Mouse (Mus musculus): ENCODE results near the gene Endou.
A peak's percentile ranks its signal among the peaks of the same experiment; 100 is the strongest.
"Not testable (repeated sequence)": the region's sequence is repeated elsewhere in the genome, so short reads cannot be mapped to it uniquely, and the experiment has no call there.

The Endou gene

DNA sequence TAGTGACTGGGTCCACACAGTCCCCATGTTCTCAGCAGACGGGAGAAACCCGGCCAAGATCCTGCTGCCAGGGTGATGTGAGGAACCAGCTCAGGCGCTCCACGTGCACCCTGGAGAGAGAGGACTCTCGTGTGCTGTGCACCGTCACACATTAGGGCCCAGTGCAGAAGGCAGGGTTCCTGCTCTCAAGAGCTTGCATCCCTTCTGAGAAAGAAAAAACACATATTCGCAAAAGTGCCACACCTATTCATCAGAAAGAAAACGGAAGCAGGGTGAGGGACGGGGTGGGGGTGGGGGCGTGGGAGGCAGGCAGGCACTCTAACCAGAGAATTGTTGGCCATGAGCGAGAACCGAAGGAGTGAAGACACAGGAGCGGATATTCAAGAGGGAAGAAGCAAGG is 55.2 kb downstream of the Endou start:
- DNase-seq, result no peak

DNA sequence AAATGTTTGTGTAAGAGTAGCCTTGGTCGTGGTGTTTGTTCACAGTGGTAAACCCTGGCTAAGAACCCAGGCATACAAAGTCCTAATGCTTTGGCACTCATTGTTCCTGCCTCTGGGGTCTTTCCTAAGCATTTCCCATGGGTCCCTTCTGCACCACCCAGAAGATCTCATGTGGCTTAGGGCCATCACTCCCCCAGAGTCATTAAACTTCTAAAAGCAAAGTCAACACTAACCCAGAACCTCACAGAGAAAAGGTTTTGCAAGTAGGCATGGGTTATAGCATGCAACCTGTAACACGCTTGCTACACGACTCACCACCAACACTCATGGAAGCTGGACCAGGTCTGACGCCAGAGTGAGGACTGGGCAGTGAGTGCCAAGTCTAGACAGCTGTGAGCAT is 56.7 kb downstream of the Endou start:
- no peak for DNase-seq

DNA sequence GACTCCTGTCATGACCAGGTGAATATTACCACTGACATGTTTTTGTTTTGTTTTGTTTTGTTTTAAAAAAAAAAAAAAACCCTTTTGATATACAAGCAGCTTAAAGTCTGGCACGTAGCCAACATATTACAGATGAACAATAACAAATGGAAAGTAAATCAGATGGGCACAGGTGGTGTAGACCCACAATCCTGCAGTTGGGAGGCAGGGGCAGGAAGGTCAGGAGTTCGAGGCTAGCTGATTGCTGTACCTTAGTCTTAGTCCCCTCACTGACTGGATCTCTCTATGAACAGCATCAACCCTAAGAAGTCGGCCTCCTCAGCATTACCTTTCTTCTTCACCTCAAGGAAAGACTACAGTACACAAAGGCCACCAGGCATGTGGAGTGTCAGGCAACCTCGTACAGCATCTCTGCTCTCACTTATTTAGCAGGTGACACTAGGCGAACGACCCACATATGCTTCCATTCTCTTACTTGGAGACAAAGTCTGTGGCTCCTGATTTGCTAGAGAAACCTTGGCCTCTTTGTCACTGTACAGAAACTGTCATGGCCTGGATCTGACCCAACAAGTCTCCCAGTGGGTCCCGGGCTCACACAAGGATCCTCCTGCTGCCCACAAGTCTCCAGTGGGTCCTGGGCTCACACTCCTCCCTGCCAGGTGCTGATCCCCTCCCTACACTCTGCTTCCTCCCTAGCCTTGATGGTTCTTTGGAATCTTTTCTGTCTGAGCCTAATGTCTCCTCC is 57.7 kb downstream of the Endou start:
- no peak for DNase-seq

DNA sequence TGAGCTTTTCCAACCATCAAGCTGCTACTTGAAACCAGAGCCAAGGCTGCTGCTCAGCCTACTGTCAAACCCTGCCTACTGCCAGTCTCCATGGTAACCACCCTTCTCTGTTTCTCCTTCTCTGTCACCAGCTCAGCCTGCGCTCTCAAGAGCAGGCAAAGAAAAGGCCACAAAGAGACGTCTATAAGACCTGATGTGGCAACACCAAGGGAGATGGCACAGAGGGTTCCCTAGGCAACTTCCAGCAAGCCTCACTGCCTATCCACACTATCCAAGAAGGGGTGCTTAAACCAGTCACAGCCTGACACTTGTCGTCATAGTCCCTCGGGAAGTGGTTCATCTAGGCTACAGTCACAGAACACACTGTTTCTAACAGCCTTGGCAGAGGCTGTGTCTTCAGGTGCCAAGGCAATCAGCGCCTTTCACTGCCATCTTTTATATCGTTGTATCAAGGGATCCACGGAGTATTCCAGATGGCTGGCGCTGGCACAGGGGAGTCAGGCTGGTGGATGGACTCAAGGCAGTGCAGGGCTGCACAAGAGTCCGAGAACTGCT is 58.9 kb downstream of the Endou start:
- no peak for DNase-seq

DNA sequence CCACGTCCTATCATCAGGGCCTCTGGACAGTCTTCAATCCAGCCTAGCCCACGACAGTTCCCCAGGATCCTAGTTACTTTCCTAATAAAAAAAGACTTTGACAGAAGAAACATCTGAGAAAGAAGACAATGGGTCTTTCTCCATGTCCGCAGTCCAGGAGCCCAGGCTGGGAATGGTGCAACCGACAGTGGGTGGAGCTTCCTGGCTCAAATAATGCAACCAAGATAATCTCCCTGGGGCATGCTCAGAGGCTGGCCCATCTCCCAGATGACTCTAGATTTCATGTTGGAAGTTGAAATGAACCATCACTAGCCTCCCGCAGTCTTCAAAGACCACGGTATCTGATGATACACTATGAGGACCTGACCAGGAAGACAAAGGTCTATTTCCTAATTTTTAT is 60.6 kb downstream of the Endou start:
- peak; percentile 12 for DNase-seq

DNA sequence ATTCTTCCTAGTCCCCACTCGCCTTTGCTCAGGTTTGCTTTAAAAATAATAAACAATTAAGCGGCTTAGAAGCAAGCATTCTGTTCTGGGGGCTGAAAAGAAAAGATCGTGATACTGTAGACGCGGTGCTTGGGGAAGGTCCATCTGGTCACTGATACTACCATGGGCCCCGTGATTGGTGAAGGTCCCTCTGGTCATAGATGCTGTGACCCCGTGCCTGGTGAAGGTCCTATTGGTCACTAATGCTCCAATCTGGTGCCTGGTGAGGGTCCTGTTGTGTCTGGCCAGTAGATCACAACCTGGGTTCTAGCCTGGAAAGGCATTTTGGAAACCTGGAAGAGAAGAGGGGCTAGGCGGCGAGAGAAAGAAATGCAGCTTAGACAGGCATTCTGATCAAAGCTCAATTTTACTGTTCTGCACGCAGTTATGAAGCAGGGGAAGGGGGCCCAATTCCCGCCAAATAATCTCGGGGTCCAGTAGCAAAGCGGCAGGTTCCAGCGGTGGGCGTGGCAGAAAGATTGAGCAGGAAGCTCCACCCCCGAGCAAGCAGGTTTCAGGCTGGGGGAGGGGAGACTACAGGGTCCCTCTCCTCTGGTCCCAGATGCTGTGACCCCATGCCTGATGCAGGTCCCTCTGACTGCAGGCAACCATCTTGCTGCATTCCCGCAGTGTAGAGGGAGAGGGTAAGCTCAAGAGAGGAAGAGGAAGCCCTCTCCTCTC is 62.8 kb downstream of the Endou start:
- not testable (repeated sequence) for DNase-seq

DNA sequence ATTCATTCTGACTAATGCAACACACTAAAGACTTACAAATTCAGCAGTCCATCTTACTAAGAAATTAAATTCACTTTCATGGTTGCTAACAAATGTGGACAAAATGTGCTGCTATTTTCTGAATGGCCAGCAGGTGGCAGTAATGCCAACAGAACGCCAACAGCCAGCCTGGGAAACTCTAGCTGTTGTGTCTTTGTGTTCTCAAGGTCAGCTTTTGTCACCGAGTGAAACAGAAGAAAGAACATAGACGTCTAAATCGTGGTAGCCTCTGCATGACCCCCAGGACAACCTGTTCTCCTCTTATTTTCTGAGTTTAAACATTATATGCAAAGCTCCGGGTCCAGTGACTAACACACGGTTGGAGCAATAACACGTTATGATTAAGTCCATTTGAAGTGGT is 63.7 kb downstream of the Endou start:
- peak; percentile 73 for DNase-seq

DNA sequence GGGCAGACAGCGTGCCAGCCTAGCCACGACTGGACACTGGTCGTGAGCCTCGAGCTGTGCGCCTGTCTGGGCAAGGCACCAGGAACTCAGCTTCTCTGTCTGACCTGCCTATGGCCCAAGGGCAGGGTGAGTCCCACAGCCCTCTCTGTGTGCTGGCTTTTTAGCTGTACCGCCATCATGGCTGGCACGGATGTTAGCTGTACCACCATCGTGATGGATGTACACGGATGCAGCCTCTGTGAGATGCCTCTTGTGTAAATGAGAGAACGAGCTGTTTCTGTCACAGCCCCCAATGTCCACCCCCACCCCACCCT is 64.7 kb downstream of the Endou start:
- DNase-seq, result no peak

DNA sequence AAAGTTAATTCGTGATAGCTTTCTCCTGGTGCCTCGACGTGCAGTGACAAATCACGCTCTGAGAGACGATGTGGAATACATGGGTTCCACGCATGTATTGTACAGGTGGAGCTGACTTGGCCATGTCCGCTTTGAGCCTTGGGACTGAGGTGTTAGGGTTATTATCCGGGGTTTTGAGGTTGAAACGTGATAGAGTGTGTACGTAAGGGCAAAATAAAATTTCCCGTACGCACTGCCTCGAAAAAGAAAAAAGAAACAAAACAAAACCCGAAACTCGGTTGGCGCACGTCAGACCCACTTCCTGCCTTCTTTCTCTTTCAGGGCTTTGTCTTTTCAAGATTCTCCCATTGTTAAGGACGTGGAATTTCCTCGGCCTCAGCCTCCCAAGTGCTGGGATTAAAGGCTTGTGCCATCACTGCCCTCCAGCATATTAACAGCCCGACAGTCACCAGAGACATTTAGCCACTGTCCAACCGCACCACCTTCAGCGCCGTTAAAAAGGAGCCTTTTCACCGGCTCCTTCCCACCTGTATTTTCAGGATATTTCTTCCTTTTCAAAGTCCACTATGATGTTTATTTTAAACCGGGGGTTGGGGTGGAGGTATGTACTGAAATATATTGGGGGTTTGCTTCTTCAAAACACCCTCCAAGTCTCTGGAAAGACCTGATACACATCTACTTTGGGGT is 65.2 kb downstream of the Endou start:
- DNase-seq, result no peak

DNA sequence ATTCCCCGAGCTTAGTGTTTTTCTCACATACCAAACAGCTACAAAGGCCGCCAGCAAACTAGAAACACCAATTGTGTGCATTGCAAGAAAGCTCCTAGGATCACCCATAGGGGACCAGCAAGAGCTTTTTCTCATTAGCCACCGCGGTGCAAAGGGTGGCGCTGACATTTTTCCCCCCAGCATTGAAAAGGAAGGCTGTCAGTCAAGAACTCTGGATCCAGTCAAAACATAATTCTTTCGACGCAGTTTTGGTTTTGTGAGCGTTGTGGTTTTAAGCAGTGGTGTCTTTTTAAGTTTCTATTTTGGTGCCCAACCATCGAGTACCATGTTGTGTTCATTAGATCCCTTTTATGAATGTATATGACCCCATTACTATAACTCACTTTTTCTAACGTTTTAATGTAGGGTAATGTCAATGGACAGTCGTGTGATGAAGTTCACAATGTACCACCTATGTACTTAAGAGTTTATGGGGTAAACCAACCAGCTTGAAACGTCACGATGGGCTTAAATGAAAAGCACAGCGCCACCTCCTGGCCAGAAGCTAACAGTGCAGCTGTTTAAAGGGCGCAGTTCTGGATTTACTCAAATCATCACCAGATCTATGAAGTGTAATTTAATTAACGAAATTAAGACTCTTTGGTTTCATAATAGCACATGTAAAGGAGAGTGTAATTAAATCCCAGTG is 66.0 kb downstream of the Endou start:
- DNase-seq, result peak; percentile 23

DNA sequence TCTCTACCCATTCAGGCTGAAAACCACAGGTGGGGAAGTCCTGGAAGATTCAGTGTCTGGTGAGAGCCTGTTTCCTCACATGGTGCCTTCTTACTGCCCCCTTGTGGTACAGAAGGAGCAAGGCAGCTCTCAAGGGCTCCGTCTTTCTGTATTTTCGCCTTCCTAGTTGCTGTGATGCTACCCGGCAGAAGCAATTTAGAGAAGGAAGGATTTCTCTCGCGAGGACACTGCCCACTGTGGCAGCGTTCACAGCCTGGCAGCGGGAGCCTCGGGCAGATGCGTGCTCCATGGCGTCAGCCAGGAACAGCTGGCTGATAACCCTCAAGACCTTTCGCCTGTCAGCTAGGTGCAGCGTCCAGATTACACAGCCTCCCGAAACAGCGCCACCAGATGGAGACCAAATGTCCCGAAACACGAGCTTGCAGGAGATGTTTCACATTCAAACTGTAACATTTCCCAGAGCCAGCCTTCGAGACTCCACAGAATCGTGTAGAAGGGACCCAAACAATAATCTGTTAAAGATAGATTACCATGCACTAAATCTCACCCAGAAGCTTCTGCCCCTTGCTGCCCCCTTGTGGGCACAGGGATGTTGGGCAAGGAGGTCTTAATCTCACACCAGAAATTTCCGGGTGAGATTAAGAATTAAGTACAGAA is 67.3 kb downstream of the Endou start:
- DNase-seq, result peak; percentile 82
